Mouse (Mus musculus): ENCODE measurements around the gene Bpifa3. TPM values are rescaled to one million over a fixed set of nuclear protein-coding genes. Genes with fewer than 3 reads are reported as not detected.
"Not testable (repeated sequence)": the region's sequence is repeated elsewhere in the genome, so short reads cannot be mapped to it uniquely, and the experiment has no call there.

The Bpifa3 gene
- polyA plus RNA-seq (2015; fragmentation: Nextera tagmentation; extraction: Ambion mirVana) = not detected in 2 replicates

- no peaks in the 10 kb centered on the region for H3K4me1 ChIP-seq (replicated peaks)
- no peaks in the 10 kb centered on the region for H3K27me3 ChIP-seq
- 69% methylated on average over 2 of the region's 2 CpGs for WGBS
- ATAC-seq (ENCODE audit: low FRiP score, low read depth) = no peak
- H3K4me3 ChIP-seq = no peak within 1 kb of the TSS
- H3K9me3 ChIP-seq = no peaks in the 10 kb centered on the region
- H3K9ac ChIP-seq = no peak within 1 kb of the TSS
- H3K27ac ChIP-seq (replicated peaks) = no peak within 1 kb of the TSS
- H3K36me3 ChIP-seq = no peaks in the 10 kb centered on the region
- H3K4me2 ChIP-seq = no peak within 1 kb of the TSS
Observed at GRCm38 (mm10) chr2:154130120-154130519, at the start of gene Bpifa3. Gene Bpifa3, plus strand, starts transcription at chr2:154130336.

GRCm38 (mm10) chr2:154097734-154098133 is 32.4 kb upstream of the Bpifa3 start:
- Histone ChIP-seq H3K27ac (replicated peaks) (no peak overlapping the region), H3K36me3 (no peaks in the 10 kb centered on the region), H3K4me3 (no peak overlapping the region), H3K9ac (no peak overlapping the region), H3K4me2 (no peak overlapping the region), H3K9me3 (no peaks in the 10 kb centered on the region), H3K27me3 (no peaks in the 10 kb centered on the region), H3K4me1 (replicated peaks) (no peaks in the 10 kb centered on the region)
- WGBS = 50% methylated on average over 1 of the region's 1 CpGs
- no peak for ATAC-seq (ENCODE audit: low FRiP score, low read depth)

GRCm38 (mm10) chr2:154117381-154117780 is 12.8 kb upstream of the Bpifa3 start:
- Histone ChIP-seq H3K4me2 (no peak overlapping the region), H3K27me3 (no peaks in the 10 kb centered on the region), H3K36me3 (no peaks in the 10 kb centered on the region), H3K27ac (replicated peaks) (no peak overlapping the region), H3K9ac (no peak overlapping the region), H3K4me3 (no peak overlapping the region), H3K4me1 (replicated peaks) (no peaks in the 10 kb centered on the region), H3K9me3 (no peaks in the 10 kb centered on the region)
- ATAC-seq (ENCODE audit: low FRiP score, low read depth) = no peak
- WGBS = 90% methylated on average over 3 of the region's 3 CpGs

- WGBS = 91% methylated on average over 4 of the region's 4 CpGs
- Histone ChIP-seq H3K36me3 (no peaks in the 10 kb centered on the region), H3K4me2 (no peak within 1 kb of the TSS), H3K9me3 (no peaks in the 10 kb centered on the region), H3K27ac (replicated peaks) (no peak within 1 kb of the TSS), H3K27me3 (no peaks in the 10 kb centered on the region), H3K9ac (no peak within 1 kb of the TSS), H3K4me1 (replicated peaks) (no peaks in the 10 kb centered on the region), H3K4me3 (no peak within 1 kb of the TSS)
- no peak for ATAC-seq (ENCODE audit: low FRiP score, low read depth)
Observed at GRCm38 (mm10) chr2:154142580-154142979, 12.4 kb downstream of the Bpifa3 start, which contains the start of gene Bpifa1. Gene Bpifa1, plus strand, starts transcription at chr2:154142880.

- H3K9me3 ChIP-seq = no peaks in the 10 kb centered on the region
- ATAC-seq (ENCODE audit: low FRiP score, low read depth) = peak; percentile 63
- no peak overlapping the region for H3K9ac ChIP-seq
- no peak overlapping the region for H3K4me2 ChIP-seq
- H3K4me1 ChIP-seq (replicated peaks) = no peaks in the 10 kb centered on the region
- 60% methylated on average over 3 of the region's 3 CpGs for WGBS
- H3K36me3 ChIP-seq = no peaks in the 10 kb centered on the region
- H3K27ac ChIP-seq (replicated peaks) = no peak overlapping the region
- no peaks in the 10 kb centered on the region for H3K27me3 ChIP-seq
- no peak overlapping the region for H3K4me3 ChIP-seq
Observed at GRCm38 (mm10) chr2:154143735-154144134, 13.6 kb downstream of the Bpifa3 start.

- no peaks in the 10 kb centered on the region for H3K4me1 ChIP-seq (replicated peaks)
- H3K27me3 ChIP-seq = no peaks in the 10 kb centered on the region
- H3K9me3 ChIP-seq = no peaks in the 10 kb centered on the region
- H3K4me2 ChIP-seq = no peak overlapping the region
- 84% methylated on average over 4 of the region's 4 CpGs for WGBS
- H3K9ac ChIP-seq = no peak overlapping the region
- H3K4me3 ChIP-seq = no peak overlapping the region
- no peak overlapping the region for H3K27ac ChIP-seq (replicated peaks)
- no peaks in the 10 kb centered on the region for H3K36me3 ChIP-seq
- no peak for ATAC-seq (ENCODE audit: low FRiP score, low read depth)
Observed at GRCm38 (mm10) chr2:154147496-154147895, 17.4 kb downstream of the Bpifa3 start.

- H3K9me3 ChIP-seq = no peaks in the 10 kb centered on the region
- H3K9ac ChIP-seq = no peak overlapping the region
- H3K27ac ChIP-seq (replicated peaks) = no peak overlapping the region
- no peak overlapping the region for H3K4me3 ChIP-seq
- no peaks in the 10 kb centered on the region for H3K27me3 ChIP-seq
- ATAC-seq (ENCODE audit: low FRiP score, low read depth) = no peak
- WGBS = 40% methylated on average over 3 of the region's 3 CpGs
- H3K4me1 ChIP-seq (replicated peaks) = no peaks in the 10 kb centered on the region
- H3K36me3 ChIP-seq = no peaks in the 10 kb centered on the region
- H3K4me2 ChIP-seq = no peak overlapping the region
Observed at GRCm38 (mm10) chr2:154158433-154158832, 28.3 kb downstream of the Bpifa3 start.

GRCm38 (mm10) chr2:154162307-154162706 is 32.2 kb downstream of the Bpifa3 start, which contains the start of gene Bpifa5:
Gene Bpifa5, plus strand, starts transcription at chr2:154162607.
- Histone ChIP-seq H3K4me1 (replicated peaks) (no peaks in the 10 kb centered on the region), H3K9me3 (no peaks in the 10 kb centered on the region), H3K4me3 (no peak within 1 kb of the TSS), H3K36me3 (no peaks in the 10 kb centered on the region), H3K27me3 (no peaks in the 10 kb centered on the region), H3K4me2 (no peak within 1 kb of the TSS), H3K27ac (replicated peaks) (no peak within 1 kb of the TSS), H3K9ac (no peak within 1 kb of the TSS)
- WGBS = 85% methylated on average over 8 of the region's 8 CpGs
- ATAC-seq (ENCODE audit: low FRiP score, low read depth) = no peak

- Histone ChIP-seq H3K4me2 (no peak overlapping the region), H3K9ac (no peak overlapping the region), H3K4me3 (no peak overlapping the region), H3K27ac (replicated peaks) (no peak overlapping the region), H3K4me1 (replicated peaks) (no peaks in the 10 kb centered on the region), H3K36me3 (no peaks in the 10 kb centered on the region), H3K27me3 (no peaks in the 10 kb centered on the region), H3K9me3 (no peaks in the 10 kb centered on the region)
- WGBS = 92% methylated on average over 5 of the region's 5 CpGs
- ATAC-seq (ENCODE audit: low FRiP score, low read depth) = no peak
Observed at GRCm38 (mm10) chr2:154163306-154163705, 33.2 kb downstream of the Bpifa3 start.

GRCm38 (mm10) chr2:154169172-154169571 is 39.0 kb downstream of the Bpifa3 start:
- Histone ChIP-seq H3K36me3 (no peaks in the 10 kb centered on the region), H3K27me3 (no peaks in the 10 kb centered on the region), H3K9ac (no peak overlapping the region), H3K27ac (replicated peaks) (no peak overlapping the region), H3K4me3 (no peak overlapping the region), H3K9me3 (no peaks in the 10 kb centered on the region), H3K4me1 (replicated peaks) (no peaks in the 10 kb centered on the region), H3K4me2 (no peak overlapping the region)
- WGBS = 71% methylated on average over 3 of the region's 3 CpGs
- ATAC-seq (ENCODE audit: low FRiP score, low read depth) = no peak

GRCm38 (mm10) chr2:154171621-154172020 is 41.5 kb downstream of the Bpifa3 start:
- H3K9me3 ChIP-seq = no peaks in the 10 kb centered on the region
- H3K27ac ChIP-seq (replicated peaks) = no peak overlapping the region
- 81% methylated on average over 6 of the region's 6 CpGs for WGBS
- H3K4me2 ChIP-seq = no peak overlapping the region
- no peak overlapping the region for H3K9ac ChIP-seq
- H3K36me3 ChIP-seq = no peaks in the 10 kb centered on the region
- no peaks in the 10 kb centered on the region for H3K4me1 ChIP-seq (replicated peaks)
- no peaks in the 10 kb centered on the region for H3K27me3 ChIP-seq
- no peak for ATAC-seq (ENCODE audit: low FRiP score, low read depth)
- H3K4me3 ChIP-seq = no peak overlapping the region

- H3K4me3 ChIP-seq = no peak overlapping the region
- no peaks in the 10 kb centered on the region for H3K4me1 ChIP-seq (replicated peaks)
- no peak overlapping the region for H3K9ac ChIP-seq
- no peaks in the 10 kb centered on the region for H3K9me3 ChIP-seq
- no peak for ATAC-seq (ENCODE audit: low FRiP score, low read depth)
- no peak overlapping the region for H3K27ac ChIP-seq (replicated peaks)
- WGBS = 36% methylated on average over 1 of the region's 1 CpGs
- no peaks in the 10 kb centered on the region for H3K27me3 ChIP-seq
- no peak overlapping the region for H3K4me2 ChIP-seq
- H3K36me3 ChIP-seq = no peaks in the 10 kb centered on the region
Observed at GRCm38 (mm10) chr2:154173313-154173712, 43.2 kb downstream of the Bpifa3 start.

GRCm38 (mm10) chr2:154181900-154182299 is 51.8 kb downstream of the Bpifa3 start:
- H3K27ac ChIP-seq (replicated peaks); H3K9me3 ChIP-seq; H3K27me3 ChIP-seq; H3K4me1 ChIP-seq (replicated peaks); H3K9ac ChIP-seq; H3K4me3 ChIP-seq; H3K4me2 ChIP-seq; ATAC-seq (ENCODE audit: low FRiP score, low read depth); H3K36me3 ChIP-seq: not testable (repeated sequence)
- WGBS = 89% methylated on average over 7 of the region's 7 CpGs
